Mouse (Mus musculus): ENCODE results near the gene Prim1.
"Not testable (repeated sequence)": the region's sequence is repeated elsewhere in the genome, so short reads cannot be mapped to it uniquely, and the experiment has no call there.

The Prim1 gene

DNA sequence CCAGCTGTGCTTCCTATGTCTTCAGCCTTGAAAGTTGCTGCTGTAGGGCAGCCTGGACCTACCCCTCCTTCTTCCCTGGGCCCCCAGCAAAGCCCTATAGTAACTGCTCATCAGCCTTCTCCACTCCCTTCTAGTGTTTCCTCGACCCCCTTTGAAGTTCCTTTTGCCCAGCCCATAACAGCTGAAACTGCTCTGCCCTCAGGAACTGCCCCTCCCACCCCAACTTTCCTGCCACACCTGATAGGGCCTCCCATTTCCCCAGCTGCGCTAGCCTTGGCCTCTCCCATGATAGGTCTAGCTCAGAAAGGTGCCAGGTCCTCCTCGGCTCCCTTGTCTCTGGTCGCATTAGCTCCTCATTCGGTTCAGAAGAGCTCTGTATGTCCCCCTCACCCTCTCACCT is 24.2 kb downstream of the Prim1 start:
- peak in 1 of 2 experiments; percentile 17 for DNase-seq

DNA sequence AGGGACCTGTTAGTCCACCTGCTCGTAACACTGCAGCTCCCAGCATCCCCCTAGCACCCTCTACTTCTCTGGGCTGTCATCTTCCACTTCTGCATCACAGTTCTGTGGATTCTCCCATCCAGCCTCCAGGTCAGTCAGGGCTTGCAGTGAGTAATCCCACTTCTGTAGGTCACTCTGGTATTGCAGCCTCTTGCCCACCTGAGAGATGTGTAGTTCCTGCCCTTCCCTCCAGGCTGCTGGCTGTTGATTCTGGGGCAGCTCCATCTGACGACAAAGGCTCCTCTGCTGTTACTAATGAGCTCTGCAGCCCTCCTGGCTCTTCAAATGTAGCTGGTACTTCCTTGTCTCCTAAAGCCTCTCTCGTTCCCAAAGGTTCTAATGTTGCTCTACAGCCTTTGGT is 24.9 kb downstream of the Prim1 start:
- DNase-seq, result peak; percentile 22 to 25

DNA sequence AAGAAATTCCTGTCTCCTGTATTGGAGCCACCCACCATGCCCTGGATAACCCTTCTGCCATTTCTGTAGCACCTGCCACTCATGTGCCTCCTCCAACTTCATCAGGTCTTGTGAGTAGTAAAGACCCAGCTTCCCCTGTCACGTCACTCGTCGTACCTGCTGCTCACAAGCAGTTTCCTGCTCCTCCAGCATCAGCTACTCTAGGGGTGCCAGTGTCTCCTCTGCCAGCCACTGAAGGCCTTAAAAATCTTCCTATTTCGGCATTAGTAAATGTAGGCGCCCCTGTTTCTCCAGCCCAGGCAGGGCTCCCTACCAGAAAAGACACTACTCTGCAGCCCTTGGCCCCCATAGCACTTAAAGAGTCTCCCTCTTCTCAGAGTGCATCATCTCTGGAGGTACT is 25.3 kb downstream of the Prim1 start:
- DNase-seq, result no peak

DNA sequence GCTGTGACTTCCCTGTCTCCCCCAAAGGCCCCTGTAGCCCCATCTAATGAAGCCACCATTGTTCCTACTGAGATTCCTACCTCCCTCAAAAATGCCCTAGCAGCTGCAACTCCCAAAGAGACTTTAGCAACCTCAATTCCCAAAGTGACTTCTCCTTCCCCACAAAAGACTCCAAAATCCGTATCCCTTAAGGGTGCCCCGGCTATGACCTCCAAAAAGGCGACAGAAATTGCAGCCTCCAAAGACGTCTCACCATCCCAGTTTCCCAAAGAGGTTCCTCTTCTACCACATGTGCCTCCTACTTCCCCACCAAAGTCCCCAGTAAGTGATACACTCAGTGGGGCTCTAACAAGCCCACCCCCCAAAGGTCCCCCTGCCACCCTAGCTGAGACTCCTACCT is 26.7 kb downstream of the Prim1 start:
- DNase-seq, result no peak

DNA sequence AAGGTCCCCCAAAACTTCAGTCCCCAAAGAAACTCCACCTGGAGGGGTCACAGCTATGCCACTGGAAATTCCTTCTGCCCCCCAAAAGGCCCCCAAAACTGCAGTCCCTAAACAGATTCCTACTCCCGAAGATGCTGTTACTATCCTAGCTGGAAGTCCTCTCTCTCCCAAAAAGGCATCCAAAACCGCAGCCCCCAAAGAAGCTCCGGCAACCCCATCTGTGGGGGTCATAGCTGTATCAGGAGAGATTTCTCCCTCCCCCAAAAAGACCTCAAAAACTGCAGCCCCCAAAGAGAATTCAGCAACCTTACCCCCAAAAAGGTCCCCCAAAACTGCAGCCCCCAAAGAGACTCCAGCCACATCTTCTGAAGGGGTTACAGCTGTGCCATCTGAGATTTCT is 27.5 kb downstream of the Prim1 start:
- no peak for DNase-seq

DNA sequence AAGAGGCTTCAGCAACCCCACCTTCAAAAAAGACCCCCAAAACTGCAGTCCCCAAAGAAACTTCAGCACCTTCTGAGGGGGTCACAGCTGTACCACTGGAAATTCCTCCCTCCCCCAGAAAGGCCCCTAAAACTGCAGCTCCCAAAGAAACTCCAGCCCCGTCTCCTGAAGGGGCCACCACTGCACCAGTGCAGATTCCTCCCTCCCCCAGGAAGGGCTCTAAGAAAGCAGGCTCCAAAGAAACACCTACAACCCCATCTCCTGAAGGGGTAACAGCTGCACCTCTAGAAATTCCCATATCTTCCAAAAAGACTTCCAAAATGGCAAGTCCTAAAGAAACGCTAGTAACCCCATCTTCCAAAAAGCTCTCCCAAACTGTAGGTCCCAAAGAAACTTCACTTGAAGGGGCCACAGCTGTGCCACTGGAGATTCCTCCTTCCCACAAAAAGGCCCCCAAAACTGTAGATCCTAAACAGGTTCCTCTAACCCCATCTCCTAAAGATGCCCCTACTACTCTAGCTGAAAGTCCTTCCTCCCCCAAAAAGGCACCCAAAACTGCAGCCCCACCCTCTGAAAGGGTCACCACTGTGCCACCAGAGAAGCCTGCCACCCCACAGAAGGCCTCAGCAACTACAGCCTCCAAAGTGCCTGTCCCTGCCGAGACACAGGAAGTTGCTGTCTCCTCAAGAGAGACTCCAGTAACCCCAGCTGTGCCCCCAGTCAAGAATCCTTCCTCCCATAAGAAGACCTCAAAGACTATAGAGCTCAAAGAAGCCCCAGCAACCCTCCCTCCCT is 28.3 kb downstream of the Prim1 start:
- DNase-seq, result no peak

DNA sequence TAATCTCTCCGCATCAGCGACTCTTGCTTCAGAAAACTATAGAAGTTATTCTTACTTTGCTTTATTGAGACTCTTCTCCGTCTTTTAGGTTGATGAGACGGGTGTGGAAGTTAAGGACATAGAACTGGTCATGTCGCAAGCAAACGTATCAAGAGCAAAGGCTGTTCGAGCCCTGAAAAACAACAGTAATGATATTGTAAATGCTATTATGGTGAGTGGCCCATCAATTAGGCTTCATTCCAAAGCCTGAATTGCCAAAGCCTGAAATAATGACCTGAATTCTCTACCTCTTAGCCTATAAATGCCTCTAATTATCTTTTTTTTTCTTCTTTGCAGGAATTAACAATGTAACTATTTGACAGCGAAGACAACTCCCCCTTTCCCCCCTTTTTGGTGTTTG is 33.2 kb downstream of the Prim1 start:
- DNase-seq, result no peak

DNA sequence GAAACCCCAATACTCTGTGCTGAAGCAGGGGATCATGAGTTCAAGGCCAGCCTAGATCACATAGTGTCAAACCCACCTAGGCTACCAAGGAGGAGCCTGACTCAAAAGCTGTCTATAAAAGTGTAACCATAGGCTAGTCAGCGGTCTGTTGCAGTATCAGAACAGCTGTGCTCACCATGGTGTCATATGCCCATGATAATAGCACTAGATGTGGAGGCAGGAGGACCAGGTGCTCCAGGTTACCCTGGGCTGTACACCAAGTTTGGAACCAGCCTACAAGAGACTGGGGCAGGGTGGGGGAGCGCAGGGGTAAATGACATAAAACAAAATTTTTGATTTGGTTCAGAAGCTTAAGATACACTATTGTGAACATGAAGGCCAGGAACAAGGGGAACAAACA is 34.8 kb downstream of the Prim1 start:
- no peak for DNase-seq

DNA sequence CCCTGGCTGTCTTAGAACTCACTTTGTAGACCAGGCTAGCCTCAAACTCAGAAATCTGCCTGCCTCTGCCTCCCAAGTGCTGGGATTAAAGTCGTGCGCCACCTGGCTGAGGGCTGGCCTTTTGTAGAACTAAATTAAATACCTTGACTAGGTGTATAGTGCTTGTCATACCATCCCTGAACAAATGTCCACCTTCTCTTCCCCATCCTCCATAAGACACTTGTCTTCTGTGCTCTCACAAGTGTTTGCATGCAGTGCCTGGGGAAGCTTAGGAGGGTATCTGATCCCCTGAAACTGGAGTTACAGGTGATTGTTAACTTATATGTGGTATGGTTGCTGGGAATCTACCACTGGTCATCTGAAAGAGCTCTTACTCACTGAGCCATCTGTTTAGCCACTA is 35.4 kb downstream of the Prim1 start:
- no peak for DNase-seq

DNA sequence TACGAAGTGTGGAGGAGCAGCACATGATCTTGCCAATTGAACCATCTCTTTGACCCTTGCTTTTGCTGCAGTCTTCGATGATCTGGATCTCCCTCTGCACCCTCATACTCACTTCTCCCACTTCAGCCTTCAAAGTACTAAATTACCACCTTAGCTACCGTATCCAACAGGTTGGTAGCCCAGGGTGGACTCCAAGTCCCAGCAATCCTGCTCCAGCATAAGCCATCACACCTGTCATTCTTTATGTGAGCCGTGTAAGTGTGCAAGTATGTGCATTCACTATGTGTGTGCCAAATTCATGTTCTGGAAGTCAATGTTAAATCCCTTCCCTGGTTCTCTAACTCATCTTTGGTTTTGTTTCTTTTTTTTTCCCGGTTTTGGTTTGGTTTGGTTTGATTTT is 36.6 kb downstream of the Prim1 start:
- no peak for DNase-seq

DNA sequence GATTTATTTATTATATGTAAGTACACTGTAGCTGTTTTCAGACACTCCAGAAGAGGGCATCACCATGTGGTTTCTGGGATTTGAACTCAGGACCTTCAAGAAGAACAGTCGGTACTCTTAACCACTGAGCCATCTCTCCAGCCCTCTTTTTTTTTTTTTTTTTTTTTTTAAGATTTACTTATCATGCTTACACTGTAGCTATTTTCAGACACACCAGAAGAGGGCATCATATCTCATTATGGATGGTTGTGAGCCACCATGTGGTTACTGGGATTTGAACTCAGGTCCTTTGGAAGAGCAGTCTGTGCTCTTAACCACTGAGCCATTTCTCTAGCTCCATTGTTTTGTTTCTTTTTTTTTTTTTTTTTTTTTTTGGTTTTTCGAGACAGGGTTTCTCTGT is 37.2 kb downstream of the Prim1 start:
- not testable (repeated sequence) for DNase-seq

DNA sequence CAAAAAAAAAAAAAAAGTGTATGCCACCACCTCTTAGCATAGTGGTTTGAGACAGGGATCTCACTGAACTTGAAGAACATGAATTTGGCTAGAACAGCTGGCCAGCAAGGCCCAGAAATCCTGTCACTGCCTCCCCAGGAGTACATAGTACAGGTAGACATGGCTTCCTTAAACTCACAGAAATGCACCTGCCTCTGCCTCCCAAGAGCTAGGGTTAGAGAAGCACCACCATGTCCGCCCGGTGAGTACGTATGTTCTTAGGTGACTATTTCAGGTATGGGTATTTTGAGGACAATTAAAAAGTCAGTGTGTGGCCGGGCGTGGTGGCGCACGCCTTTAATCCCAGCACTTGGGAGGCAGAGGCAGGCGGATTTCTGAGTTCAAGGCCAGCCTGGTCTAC is 38.0 kb downstream of the Prim1 start:
- no peak for DNase-seq

DNA sequence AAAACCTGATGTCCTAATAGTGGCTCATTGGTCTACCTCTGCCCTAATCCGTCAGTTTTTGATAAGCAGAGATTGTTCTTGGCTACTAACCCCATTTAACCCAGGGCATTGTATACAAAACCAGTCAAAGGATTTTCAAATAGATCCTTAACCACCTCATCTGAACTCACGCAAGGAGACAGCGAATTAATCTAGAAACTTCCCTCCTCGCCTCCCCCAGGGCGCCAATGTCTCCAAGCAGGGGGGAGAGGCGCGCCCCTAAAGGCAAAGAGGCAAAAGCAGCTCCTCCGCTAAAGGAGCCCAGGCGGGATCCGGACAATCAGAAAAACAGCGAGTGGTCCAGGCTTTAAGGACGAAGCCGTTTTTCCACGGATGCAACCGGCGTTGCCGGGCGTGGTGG is 43.2 kb downstream of the Prim1 start:
- DNase-seq, result no peak

DNA sequence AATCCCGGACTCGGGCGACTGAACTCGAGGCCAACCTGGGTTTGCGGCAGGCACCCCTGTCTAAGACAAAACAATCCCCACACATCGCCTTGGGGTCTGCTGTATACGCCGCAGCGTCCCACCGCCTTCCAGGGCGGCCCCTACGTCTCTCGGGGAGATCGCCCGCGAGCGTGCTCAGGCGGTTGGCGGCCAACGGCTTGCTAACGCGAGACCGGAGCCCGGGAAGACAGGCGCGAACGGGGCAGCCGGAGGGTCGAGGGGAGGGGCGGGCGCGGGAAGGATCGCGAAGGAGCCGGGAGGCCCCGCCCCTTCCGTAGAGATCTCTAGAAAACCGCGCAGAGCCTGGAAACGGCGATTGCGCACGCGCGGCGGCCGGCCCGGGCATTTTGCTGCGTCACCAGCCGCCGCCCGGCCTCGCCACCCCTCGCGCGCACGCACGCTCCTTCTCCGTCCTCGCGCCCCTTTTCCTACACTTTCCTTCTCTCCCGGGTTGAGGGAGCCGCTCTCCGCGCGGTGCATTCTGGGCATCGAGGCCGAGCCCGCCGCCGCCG is 43.7 kb downstream of the Prim1 start, which contains the start of gene Ptges3:
Gene Ptges3, plus strand, starts transcription at position 354 of the 551 bp plus-strand sequence.
- DNase-seq, result peak; percentile 99 to 100

DNA sequence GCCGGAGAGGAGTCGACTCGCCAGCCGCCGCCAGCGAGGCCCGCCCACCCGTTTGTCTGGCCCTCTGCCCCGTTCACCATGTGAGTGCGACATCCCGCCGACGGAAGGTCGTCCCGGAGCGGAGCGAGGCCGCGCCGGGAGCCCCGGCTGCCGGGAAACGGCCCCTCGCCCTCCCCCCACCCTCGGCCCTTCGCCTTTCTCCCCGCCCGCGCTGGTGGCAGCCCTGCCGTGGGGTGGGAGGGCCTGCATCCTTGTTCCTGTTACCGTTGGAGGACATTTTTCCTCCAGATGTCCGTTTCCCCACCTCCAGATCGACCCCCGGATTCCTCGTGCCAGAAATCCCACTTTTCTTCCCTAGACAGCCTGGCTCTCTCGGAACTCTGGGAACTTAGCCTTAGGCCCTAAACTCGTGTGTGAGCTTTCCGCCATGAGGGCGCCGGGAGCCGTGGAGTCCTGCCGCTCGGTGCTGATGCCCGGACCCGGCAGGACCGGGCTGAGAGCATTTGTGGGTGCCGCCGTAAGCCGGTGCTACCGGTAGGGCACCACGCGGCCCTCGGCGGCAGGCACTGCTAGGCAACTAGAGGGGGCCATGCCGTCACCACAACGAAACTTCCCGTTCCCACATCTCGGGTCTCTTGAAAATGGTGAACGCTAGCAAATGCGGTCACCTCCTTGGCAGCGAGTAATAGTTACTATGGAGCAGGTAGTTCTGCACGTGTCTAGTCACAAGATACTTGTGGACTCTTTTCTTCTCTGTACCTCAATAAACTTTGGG is 44.4 kb downstream of the Prim1 start:
- peak in 1 of 2 experiments; percentile 56 for DNase-seq

DNA sequence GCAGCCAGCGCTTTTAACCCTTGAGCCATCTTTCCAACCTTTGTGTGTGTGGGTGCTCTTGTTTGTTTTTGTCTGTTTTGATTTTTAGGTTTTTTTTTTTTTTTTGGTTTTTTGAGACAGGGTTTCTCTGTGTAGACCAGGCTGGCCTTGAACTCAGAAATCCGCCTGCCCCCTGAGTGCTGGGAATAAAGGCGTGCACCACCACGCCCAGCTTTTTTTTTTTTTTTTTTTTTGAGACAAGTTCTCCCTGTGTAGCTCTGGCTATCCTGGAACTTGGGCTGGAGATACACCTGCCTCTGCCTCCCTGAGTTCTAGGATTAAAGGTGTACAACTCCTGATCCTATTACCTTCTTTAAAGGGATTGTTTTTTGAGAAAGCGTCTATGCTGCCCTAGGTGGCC is 46.1 kb downstream of the Prim1 start:
- DNase-seq, result no peak

DNA sequence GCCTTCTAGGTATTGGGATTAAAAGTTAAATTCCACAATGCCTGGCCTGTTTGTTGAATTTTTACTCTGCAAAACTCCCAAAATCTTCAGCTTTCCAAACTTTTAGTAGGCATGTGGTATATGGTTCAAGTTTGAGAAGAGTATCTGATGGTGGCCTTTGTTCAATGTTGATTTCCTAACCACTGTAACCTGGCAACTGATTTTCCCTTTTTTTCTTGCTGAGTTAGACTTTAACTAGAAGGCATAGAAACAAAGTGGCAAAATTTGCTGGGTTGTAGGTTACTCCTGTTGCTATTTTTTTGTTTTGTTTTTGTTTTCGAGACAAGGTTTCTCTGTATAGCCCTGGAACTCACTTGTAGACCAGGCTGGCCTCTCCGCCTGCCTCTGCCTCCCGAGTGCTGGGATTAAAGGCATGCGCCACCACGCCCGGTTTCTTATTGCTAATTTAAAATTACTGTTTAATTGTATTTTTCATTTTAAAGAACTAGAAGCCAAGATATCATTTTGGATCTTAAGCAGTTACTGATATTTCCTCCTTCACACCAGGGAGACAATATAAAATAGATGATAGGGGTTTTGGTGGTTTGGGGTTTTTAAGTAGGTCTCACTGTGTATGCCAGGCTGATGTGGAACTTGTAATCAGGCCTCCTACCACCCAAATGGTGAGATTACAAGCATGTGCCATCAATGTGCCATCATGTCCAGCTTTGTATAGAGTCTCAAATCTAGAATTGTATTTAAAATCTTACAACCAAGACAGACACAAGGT is 47.4 kb downstream of the Prim1 start:
- DNase-seq, result no peak

DNA sequence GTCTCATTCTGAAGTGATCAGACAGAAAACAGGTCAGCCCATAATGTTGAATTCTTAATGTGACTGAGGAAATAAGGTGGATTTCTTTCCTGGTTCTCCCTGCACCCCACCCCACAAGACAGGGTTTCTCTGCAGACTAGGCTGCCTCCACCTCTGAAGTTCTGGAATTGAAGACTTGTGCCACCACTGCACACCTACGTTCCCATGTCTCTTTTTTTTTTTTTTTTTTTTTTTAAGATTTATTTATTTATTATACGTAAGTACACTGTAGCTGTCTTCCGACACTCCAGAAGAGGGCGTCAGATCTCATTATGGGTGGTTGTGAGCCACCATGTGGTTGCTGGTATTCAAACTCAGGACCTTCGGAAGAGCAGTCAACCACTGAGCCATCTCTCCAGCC is 51.1 kb downstream of the Prim1 start:
- no peak for DNase-seq

DNA sequence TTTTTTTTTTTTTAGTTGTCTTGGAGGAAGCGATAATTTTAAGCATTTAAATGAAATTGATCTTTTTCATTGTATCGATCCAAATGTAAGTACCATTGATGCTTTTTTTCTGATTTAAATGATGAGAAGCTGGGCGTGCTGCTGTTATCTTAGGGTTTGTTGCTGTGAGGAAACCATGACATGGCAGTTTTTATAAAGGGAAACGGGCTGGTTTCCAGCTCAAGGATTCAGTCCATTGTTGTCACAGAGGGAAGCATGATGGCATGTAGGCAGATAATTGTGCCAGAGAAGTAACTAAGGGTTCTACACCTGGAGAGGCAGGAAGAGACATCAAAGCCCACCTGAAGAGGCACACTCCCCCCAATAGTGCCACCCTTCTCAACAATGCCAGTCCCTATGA is 54.2 kb downstream of the Prim1 start:
- DNase-seq, result no peak

DNA sequence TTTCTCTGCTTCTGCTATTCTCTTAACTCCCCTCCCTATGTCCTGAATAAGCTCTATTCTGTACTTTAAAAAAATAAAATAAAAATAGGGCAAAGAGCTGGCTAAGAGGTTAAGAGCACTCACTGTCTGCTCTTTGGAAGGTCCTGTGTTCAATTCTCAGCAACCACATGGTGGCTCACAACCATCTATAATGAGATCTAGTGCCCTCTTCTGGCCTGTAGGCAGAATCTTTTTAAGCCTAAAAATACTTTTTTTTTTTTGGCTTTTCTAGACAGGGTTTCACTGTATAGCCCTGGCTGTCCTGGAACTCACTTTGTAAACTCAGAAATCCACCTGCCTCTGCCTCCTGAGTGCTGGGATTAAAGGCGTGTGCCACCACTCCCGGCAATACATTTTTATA is 55.5 kb downstream of the Prim1 start:
- not testable (repeated sequence) for DNase-seq

DNA sequence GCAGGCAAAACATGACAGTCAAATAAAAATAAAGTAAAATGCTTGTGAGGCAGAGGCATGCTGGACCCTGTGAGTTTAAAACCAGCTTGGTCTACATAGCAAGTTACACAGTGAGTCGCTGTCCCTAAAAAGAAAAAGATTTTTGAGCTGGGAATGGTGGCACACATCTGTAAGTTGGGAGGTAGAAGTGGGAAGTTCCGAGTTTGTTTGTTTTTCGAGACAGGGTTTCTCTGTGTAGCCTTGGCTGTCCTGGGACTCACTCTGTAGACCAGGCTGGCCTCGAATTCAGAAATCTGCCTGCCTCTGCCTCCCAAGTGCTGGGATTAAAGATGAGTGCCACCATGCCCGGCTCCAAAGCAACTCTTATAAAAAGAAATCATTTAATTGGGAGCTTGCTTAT is 63.3 kb downstream of the Prim1 start:
- DNase-seq, result not testable (repeated sequence)
